ENCODE assay signal across 19 mouse cellular contexts in genomic region chr10:19818723-19819355, GRCm38 (mm10). TPM values are rescaled to one million over a fixed set of nuclear protein-coding genes. Genes with fewer than 3 reads are reported as not detected.
DNase-seq lines count a peak whose midpoint lies in the region; ATAC-seq and TF ChIP-seq lines count a peak whose summit lies in the region.
"Had no signal": no experiment of that assay in that cellular context is flagged by ENCODE, and none has a peak within 500 bp of the region (broad histone marks: within the 10 kb centered on the region; RNA-seq: fewer than 3 reads in every experiment).

No protein-coding gene starts in this region.

- no peaks in the 10 kb centered on the region for H3K36me3 ChIP-seq in heart, embryonic 15.5 days
- no peaks in the 10 kb centered on the region for H3K36me3 ChIP-seq in midbrain, embryonic 16.5 days (ENCODE audit: control insufficient read depth, insufficient read depth, low read length)
- no peaks in the 10 kb centered on the region for H3K36me3 ChIP-seq in midbrain, embryonic 11.5 days (ENCODE audit: control insufficient read depth, insufficient read depth, low read length)
- H3K36me3 ChIP-seq in forebrain, postnatal 0 days (ENCODE audit: insufficient read depth) = no peaks in the 10 kb centered on the region
- H3K36me3 ChIP-seq: limb, embryonic 15.5 days; neural tube, embryonic 15.5 days had no signal

- peaks cover 29% of the 10 kb centered on the region for H3K4me1 ChIP-seq in heart, embryonic 15.5 days (replicated peaks)
- no peaks in the 10 kb centered on the region for H3K4me1 ChIP-seq in midbrain, embryonic 16.5 days (ENCODE audit: control insufficient read depth, insufficient read depth, low read length)
- H3K4me1 ChIP-seq in midbrain, embryonic 11.5 days (ENCODE audit: control insufficient read depth, insufficient read depth, low read length) = no peaks in the 10 kb centered on the region
- H3K4me1 ChIP-seq in forebrain, postnatal 0 days (ENCODE audit: insufficient read depth) = no peaks in the 10 kb centered on the region
- H3K4me1 ChIP-seq: limb, embryonic 15.5 days; neural tube, embryonic 15.5 days had no signal

- no peak overlapping the region for H3K9ac ChIP-seq in heart, embryonic 15.5 days
- no peak overlapping the region for H3K9ac ChIP-seq in midbrain, embryonic 16.5 days (ENCODE audit: low read depth, low read length)
- no peak overlapping the region for H3K9ac ChIP-seq in midbrain, embryonic 11.5 days (ENCODE audit: low read length)
- no peak overlapping the region for H3K9ac ChIP-seq in forebrain, postnatal 0 days
- H3K9ac ChIP-seq: limb, embryonic 15.5 days; neural tube, embryonic 15.5 days had no signal

- no peak for DNase-seq in heart, postnatal 25 days (ENCODE audit: low spot score)
- DNase-seq in midbrain, embryonic 11.5 days (ENCODE audit: low spot score, missing footprints) = no peak
- DNase-seq in forebrain, postnatal 0 days = peak; percentile 24
- peak; percentile 13 for DNase-seq in retina, embryonic 14.5 days (ENCODE audit: low spot score)
- no peak for DNase-seq in frontal cortex, postnatal 14 days (ENCODE audit: low spot score in 2 of 2)
- DNase-seq: cerebellum, adult 11 months; cerebellum, postnatal 25 days; gastrocnemius, postnatal 36 days; kidney, adult 2 months; kidney, postnatal 14 days; layer of hippocampus, adult 9-11 months; thymus, adult 2 months had no signal

- peak; percentile 45; the same call in 1 of the 2 replicates for ATAC-seq in heart, embryonic 15.5 days (replicated peaks; ENCODE audit: insufficient number of reproducible peaks, insufficient read depth, low FRiP score, low read depth)
- ATAC-seq in midbrain, embryonic 16.5 days = peak; percentile 48; the same call in 1 of the 2 replicates
- no peak for ATAC-seq in midbrain, embryonic 11.5 days (ENCODE audit: low FRiP score)
- ATAC-seq in forebrain, postnatal 0 days = peak; percentile 75
- no peak for ATAC-seq in frontal cortex, adult (ENCODE audit: low TSS enrichment)
- ATAC-seq: hindbrain, postnatal 0 days had no signal

- no peak for TF ChIP-seq CTCF in forebrain, postnatal 0 days (IDR thresholded peaks at IDR 0.05; ENCODE audit: low read depth)

- intact Hi-C loops in heart, postnatal 25 days (cut with DNase I) = no loop called here

- H3K4me3 ChIP-seq in heart, embryonic 15.5 days = no peak overlapping the region
- H3K4me3 ChIP-seq in midbrain, embryonic 16.5 days (ENCODE audit: low read depth, low read length) = no peak overlapping the region
- no peak overlapping the region for H3K4me3 ChIP-seq in midbrain, embryonic 11.5 days (ENCODE audit: low read depth, low read length)
- no peak overlapping the region for H3K4me3 ChIP-seq in forebrain, postnatal 0 days (ENCODE audit: low read depth, low read length)
- H3K4me3 ChIP-seq: limb, embryonic 15.5 days; myocyte; neural tube, embryonic 15.5 days had no signal

- H3K4me2 ChIP-seq in heart, embryonic 15.5 days = 0 out of 2 replicates have a peak overlapping the region, but pooled peaks have one; percentile 1
- H3K4me2 ChIP-seq in midbrain, embryonic 16.5 days (ENCODE audit: low read length) = no peak overlapping the region
- no peak overlapping the region for H3K4me2 ChIP-seq in midbrain, embryonic 11.5 days
- no peak overlapping the region for H3K4me2 ChIP-seq in forebrain, postnatal 0 days (ENCODE audit: low read depth)
- H3K4me2 ChIP-seq: limb, embryonic 15.5 days; neural tube, embryonic 15.5 days had no signal

- H3K27me3 ChIP-seq in heart, embryonic 15.5 days = 0 out of 2 replicates have a peak, but pooled peaks cover 2% of the 10 kb centered on the region
- no peaks in the 10 kb centered on the region for H3K27me3 ChIP-seq in midbrain, embryonic 16.5 days (ENCODE audit: control insufficient read depth, insufficient read depth, low read depth, low read length)
- H3K27me3 ChIP-seq in midbrain, embryonic 11.5 days (ENCODE audit: control insufficient read depth, insufficient read depth, low read length) = no peaks in the 10 kb centered on the region
- no peaks in the 10 kb centered on the region for H3K27me3 ChIP-seq in forebrain, postnatal 0 days (ENCODE audit: insufficient read depth, low read length)
- H3K27me3 ChIP-seq: neural tube, embryonic 15.5 days had no signal

- H3K9me3 ChIP-seq in heart, embryonic 15.5 days (replicated peaks) = no peaks in the 10 kb centered on the region
- no peaks in the 10 kb centered on the region for H3K9me3 ChIP-seq in midbrain, embryonic 16.5 days (replicated peaks; ENCODE audit: control insufficient read depth, low read length, poor library complexity, severe bottlenecking)
- H3K9me3 ChIP-seq in midbrain, embryonic 11.5 days (ENCODE audit: control insufficient read depth, low read length) = no peaks in the 10 kb centered on the region
- no peaks in the 10 kb centered on the region for H3K9me3 ChIP-seq in forebrain, postnatal 0 days (ENCODE audit: low read length)
- H3K9me3 ChIP-seq: limb, embryonic 15.5 days; neural tube, embryonic 15.5 days had no signal

- WGBS in heart, embryonic 15.5 days = 19% methylated on average over 16 of the region's 16 CpGs
- 58% methylated on average over 16 of the region's 16 CpGs for WGBS in midbrain, embryonic 16.5 days
- 68% methylated on average over 16 of the region's 16 CpGs for WGBS in midbrain, embryonic 11.5 days
- WGBS in forebrain, postnatal 0 days = 25% methylated on average over 16 of the region's 16 CpGs

- no peak overlapping the region for H3K27ac ChIP-seq in heart, embryonic 15.5 days
- no peak overlapping the region for H3K27ac ChIP-seq in midbrain, embryonic 16.5 days (ENCODE audit: low read length)
- no peak overlapping the region for H3K27ac ChIP-seq in midbrain, embryonic 11.5 days (ENCODE audit: low read depth, low read length)
- no peak overlapping the region for H3K27ac ChIP-seq in forebrain, postnatal 0 days (ENCODE audit: low read depth, low read length)
- H3K27ac ChIP-seq: hindbrain, postnatal 0 days; limb, embryonic 15.5 days; neural tube, embryonic 15.5 days had no signal

RNA-seq across cellular contexts. Expression of gene Slc35d3, which starts 32.4 kb away (rescaled TPM):
- polyA plus RNA-seq in heart, embryonic 15.5 days (2015; fragmentation: Nextera tagmentation; extraction: Ambion mirVana) = 0.37 and 0.94 TPM in 2 replicates
- total RNA-seq in heart, postnatal 25 days (2021) = not detected
- 1.5 and 2.5 TPM in 2 replicates for polyA plus RNA-seq in midbrain, embryonic 16.5 days (2015; fragmentation: Nextera tagmentation; extraction: Ambion mirVana)
- polyA plus RNA-seq in midbrain, embryonic 11.5 days (2014; fragmentation: Nextera tagmentation; extraction: Ambion mirVana) = 0.63 and 0.68 TPM in 2 replicates
- total RNA-seq in forebrain, postnatal 0 days (2014; rRNA removed) = 1.5 and 2.5 TPM in 2 replicates
- 1.8 and 2.2 TPM in 2 replicates for polyA plus RNA-seq in forebrain, postnatal 0 days (2015; fragmentation: Nextera tagmentation; extraction: Ambion mirVana)
- total RNA-seq: gastrocnemius, postnatal 36 days had no signal
- polyA plus RNA-seq: myocyte had no signal

Comparison
In these comparisons a context has a peak if more than half of its experiments do, and no peak if none do; other contexts are left out.
1. ATAC-seq: peak in heart, embryonic 15.5 days (single experiment), midbrain, embryonic 16.5 days (single experiment) and forebrain, postnatal 0 days (single experiment); none in midbrain, embryonic 11.5 days (single experiment) and frontal cortex, adult (single experiment).
2. DNase-seq: peak in forebrain, postnatal 0 days (single experiment) and retina, embryonic 14.5 days (single experiment); none in heart, postnatal 25 days (single experiment), midbrain, embryonic 11.5 days (single experiment) and frontal cortex, postnatal 14 days (0 of 2).